Mouse (Mus musculus) adrenal gland, adult 2 months (tissue): ENCODE measurements around the gene Gm614. TPM values are rescaled to one million over a fixed set of nuclear protein-coding genes. Genes with fewer than 3 reads are reported as not detected.

Source experiments
- DNase-seq: peaks from one replicate; pipeline ENCODE4 v3.0.0; 2021
- long read RNA-seq: library from polyadenylated mRNA; stranded (forward); transcript quantifications from one replicate; pipeline ENCODE4 v2.0.0, GENCODE M21; 2021
- polyA plus RNA-seq: library from polyadenylated mRNA; depleted of rRNA; stranded (reverse); fragments of >200 nt; gene quantifications from 2 replicates; pipeline ENCODE4 v1.2.3, GENCODE M21; 2012; rRNA removed
- total RNA-seq, 2 experiments: library from RNA; stranded (reverse); gene quantifications; 2 replicates each; pipeline ENCODE4 v1.2.3; 2021

Gene Gm614
- total RNA-seq: not detected
- not detected in 2 replicates for polyA plus RNA-seq
- long read RNA-seq: 0 reads

DNA sequence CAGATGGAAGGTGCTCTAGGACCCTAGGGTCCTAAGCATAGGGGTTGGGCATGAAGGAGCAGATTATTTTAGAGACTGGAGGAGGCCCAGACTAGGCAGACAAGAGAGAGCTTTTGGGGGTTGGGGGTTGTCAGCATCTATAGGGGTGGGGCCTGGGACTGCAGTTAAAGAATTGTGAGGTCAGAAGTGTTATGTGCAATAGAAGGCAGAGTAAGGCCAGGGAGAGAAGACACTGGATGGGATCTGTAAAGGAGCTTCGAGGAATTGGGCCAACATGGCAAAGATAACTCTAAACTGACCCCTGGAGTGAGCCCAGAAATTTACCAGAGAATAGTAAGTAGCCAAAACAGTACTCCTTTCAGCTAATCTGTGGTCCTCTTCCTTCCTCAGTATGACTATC is at the start of gene Gm614:
Gene Gm614 (minus strand): TSS at position 101 of the 400 bp plus-strand sequence.
- no peak for DNase-seq

DNA sequence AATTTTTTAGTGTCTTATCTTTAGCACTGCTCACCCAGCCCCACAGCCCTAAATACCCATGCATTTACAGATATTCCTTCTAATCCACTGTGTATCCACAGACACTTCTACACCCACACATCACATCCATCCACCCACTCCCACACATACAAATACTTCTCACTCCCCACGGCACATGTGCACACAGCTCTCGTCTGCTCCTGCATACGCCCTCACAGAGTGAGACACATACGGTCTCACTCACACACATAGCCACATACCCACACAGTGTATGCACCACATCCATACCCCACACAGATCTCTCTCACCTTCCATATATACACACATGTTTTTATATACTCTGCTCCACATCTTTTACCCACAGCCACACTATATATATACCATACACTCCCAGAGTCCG is 45.5 kb upstream of the Gm614 start:
- no peak for DNase-seq

GRCm38 (mm10) chrX:101304646-101305045 is 40.9 kb upstream of the Gm614 start:
- DNase-seq: no peak

GRCm38 (mm10) chrX:101301654-101302053 is 37.9 kb upstream of the Gm614 start:
- DNase-seq: no peak

GRCm38 (mm10) chrX:101300427-101301030 is 36.7 kb upstream of the Gm614 start:
- no peak for DNase-seq

GRCm38 (mm10) chrX:101299473-101300426 is 36.0 kb upstream of the Gm614 start:
- no peak for DNase-seq

- DNase-seq: peak; percentile 24
These were observed 35.3 kb upstream of the Gm614 start, which contains the start of gene Nlgn3 for GRCm38 (mm10) chrX:101299055-101299454. Gene Nlgn3 (plus strand): TSS chrX:101299168.

DNA sequence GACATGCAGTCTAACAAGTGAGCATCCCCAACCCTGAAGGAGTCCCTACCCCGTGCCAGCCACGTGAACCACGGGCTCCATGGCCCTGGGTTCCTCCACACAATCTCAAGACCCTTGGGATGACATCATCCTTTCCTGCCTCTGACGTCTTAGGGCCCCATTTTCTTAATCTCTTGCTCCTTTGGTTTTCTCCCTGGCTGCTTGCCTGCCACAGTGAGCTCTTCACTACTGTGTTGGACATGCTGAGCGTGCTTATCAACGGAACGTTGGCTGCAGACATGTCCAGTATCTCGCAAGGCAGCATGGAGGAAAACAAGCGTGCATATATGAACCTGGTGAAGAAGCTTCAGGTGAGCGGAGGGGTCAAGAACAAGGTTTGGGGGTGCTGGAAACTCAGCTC is 26.3 kb upstream of the Gm614 start:
- DNase-seq: no peak

- no peak for DNase-seq
These were observed 25.2 kb upstream of the Gm614 start for GRCm38 (mm10) chrX:101289037-101289436.

DNA sequence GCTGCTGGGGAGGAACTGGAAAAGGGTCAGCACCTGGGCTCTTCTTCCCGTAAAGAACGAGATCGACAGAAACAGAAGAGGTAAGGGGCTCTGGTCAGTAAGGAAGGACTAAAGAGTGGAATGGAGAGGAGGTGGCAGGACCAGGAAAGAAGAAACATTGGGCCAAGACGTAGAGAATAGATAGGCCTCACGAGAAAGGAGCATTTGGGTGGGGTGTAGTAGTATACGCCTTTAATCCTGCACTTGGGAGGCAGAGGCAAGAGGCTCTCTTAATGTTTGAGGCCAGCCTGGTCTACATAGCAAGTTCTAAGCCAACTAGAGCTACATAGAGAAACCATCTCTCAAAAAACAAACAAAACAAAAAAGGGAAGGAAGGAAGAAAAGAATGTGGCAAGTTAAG is 24.6 kb upstream of the Gm614 start:
- DNase-seq: no peak

DNA sequence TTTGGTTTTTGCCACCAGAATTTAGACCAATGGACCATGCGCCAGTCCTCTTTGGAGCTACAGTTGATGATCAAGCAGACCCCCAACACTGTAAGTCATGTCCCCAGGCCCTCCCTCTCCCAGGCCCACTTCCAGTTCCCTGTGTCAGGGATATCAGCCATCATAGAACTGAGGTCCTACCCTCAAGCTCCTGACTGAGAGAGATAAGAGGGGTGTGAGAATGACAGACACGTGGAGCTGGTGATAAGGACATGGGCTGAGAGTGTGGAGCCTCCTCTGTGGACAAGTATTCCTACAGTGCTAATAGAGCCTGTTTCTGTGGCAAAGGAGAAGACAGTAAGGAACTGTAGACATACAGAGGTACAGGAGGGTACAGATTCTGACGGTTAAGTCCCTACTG is 23.8 kb upstream of the Gm614 start:
- DNase-seq: no peak

DNA sequence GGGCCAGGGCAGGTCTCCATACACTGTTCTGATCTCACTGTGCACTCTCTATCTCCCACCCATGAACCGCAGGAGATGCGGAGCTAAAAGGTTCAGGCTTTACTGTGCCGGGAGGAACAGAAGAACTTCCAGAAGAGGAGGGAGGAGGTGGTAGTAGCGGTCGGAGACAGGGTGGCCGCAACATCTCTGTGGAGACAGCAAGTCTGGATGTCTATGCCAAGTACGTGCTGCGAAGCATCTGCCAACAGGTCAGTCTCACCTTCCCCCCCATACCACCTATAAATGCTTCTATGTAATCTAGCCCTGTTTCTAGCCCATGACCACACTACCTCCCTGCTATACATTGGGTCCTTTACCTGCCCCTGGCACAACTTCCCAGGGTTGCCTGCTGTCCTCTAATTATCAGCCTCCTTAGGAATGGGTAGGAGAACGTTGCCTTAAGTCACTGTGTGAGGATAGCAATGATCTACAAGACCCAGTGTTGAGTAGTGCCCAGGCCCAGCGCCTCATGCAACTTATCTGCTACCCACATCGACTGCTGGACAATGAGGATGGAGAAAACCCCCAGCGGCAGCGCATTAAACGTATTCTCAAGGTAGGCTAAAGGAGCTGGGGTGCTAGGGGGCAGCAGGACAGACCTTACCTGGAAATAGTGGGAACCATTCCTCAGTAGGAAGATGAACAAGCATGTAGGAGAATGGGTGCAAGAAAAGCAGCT is 22.3 kb upstream of the Gm614 start:
- DNase-seq: no peak

DNA sequence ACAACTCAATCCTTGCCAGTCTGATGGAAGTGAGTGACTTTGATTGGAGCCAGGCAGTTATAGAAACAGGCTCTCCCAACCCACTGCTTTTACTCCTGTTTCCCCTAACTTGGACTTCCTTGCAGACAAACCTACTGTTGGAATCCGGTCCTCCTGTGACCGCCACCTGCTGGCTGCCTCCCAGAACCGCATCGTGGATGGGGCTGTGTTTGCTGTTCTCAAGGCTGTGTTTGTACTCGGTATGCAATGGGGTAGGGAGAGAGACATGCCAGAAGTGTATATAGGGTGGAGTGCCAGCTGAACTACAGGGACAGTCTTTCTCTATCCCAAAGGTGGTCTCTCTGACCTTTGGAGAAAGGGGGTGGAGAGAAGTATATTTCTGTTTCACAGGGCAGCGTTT is 21.7 kb upstream of the Gm614 start:
- peak; percentile 63 for DNase-seq

GRCm38 (mm10) chrX:101282813-101283212 is 19.0 kb upstream of the Gm614 start:
- DNase-seq: no peak

GRCm38 (mm10) chrX:101273875-101274738 is 10.3 kb upstream of the Gm614 start, which contains the start of gene Med12:
Gene Med12 (plus strand): TSS chrX:101274030.
- DNase-seq: peak; percentile 96

GRCm38 (mm10) chrX:101273410-101273809 is 9.6 kb upstream of the Gm614 start:
- no peak for DNase-seq

DNA sequence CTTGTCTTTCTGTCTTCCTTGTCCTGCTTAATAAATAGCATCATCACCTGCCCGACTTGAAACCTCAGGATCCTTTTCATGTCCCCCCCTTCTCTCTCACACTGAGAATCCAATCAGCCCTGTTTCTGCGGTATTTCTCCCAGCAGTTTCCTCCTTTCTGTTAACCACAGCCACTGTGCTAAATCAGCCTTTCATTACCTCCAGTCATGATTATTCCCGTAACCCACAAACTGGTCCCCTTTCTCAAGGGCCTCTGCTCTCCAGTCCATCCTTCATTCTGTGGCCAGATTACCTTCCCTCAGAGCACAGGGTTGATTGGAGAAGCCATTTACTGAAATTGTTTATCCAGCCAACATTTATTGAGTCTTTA is 4.9 kb upstream of the Gm614 start, which contains the start of gene Gm20489:
Gene Gm20489 (minus strand): TSS at position 269 of the 370 bp plus-strand sequence.
- no peak for DNase-seq

- DNase-seq: no peak
These were observed 4.4 kb upstream of the Gm614 start, which contains the start of gene Il2rg for GRCm38 (mm10) chrX:101268025-101268754. Gene Il2rg (minus strand): TSS chrX:101268255.

DNA sequence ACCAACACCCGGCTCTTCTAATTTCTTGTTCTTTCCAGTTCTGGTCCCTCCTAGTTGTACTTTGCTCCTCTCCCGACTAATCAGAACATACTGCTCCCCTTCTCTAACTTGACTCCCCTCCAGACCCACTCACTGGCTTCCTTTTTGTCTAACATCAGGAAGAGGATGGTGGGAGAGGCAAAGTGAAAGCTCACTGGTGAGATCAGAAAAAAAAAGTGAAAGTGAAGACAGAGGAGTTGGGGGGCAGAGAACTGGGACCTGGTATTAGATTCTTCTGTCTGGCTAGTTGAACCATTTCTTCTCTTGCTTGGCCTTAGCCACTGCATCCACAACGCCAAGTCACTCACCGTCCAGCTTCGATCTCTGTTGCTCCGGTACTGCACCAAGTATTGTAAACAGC is 2.8 kb upstream of the Gm614 start:
- DNase-seq: no peak
